Mouse (Mus musculus) left cerebral cortex, adult 11 months (tissue): ENCODE data around the gene Gnb1l.

ENCODE experiments used
- DNase-seq: peaks from one replicate; pipeline ENCODE4 v3.0.0; 2022; ENCODE audit warnings: low spot score

Gnb1l gene

GRCm38 (mm10) chr16:18498558-18498990 is at the start of gene Gnb1l, which contains the start of gene Rtl10:
TSS of gene Gnb1l (plus strand) at chr16:18498713.
TSS of gene Rtl10 (plus strand) at chr16:18498901.
- DNase-seq, result peak; percentile 88

- DNase-seq, result no peak
Measured at GRCm38 (mm10) chr16:18449005-18449404, 49.5 kb upstream of the Gnb1l start.

GRCm38 (mm10) chr16:18451486-18452181 is 46.9 kb upstream of the Gnb1l start:
- DNase-seq, result peak; percentile 38

- peak; percentile 12 for DNase-seq
Measured at GRCm38 (mm10) chr16:18452361-18452862, 46.1 kb upstream of the Gnb1l start.

GRCm38 (mm10) chr16:18453846-18454245 is 44.7 kb upstream of the Gnb1l start:
- no peak for DNase-seq

GRCm38 (mm10) chr16:18455407-18455806 is 43.1 kb upstream of the Gnb1l start:
- no peak for DNase-seq

- DNase-seq, result no peak
Measured at GRCm38 (mm10) chr16:18458661-18459060, 39.9 kb upstream of the Gnb1l start.

GRCm38 (mm10) chr16:18459335-18459954 is 39.1 kb upstream of the Gnb1l start:
- DNase-seq, result no peak

- DNase-seq, result no peak
Measured at GRCm38 (mm10) chr16:18459955-18460370, 38.5 kb upstream of the Gnb1l start.

GRCm38 (mm10) chr16:18460826-18461225 is 37.7 kb upstream of the Gnb1l start:
- no peak for DNase-seq

- DNase-seq, result no peak
Measured at GRCm38 (mm10) chr16:18462031-18462430, 36.5 kb upstream of the Gnb1l start.

- no peak for DNase-seq
Measured at GRCm38 (mm10) chr16:18462598-18462997, 35.9 kb upstream of the Gnb1l start.

- DNase-seq, result no peak
Measured at GRCm38 (mm10) chr16:18464271-18464670, 34.2 kb upstream of the Gnb1l start.

- no peak for DNase-seq
Measured at GRCm38 (mm10) chr16:18470829-18471228, 27.7 kb upstream of the Gnb1l start.

- DNase-seq, result no peak
Measured at GRCm38 (mm10) chr16:18471381-18471955, 27.0 kb upstream of the Gnb1l start.

- DNase-seq, result no peak
Measured at GRCm38 (mm10) chr16:18471976-18472375, 26.5 kb upstream of the Gnb1l start.

GRCm38 (mm10) chr16:18472416-18472815 is 26.1 kb upstream of the Gnb1l start:
- DNase-seq, result no peak

GRCm38 (mm10) chr16:18472976-18473375 is 25.5 kb upstream of the Gnb1l start:
- DNase-seq, result no peak

- DNase-seq, result no peak
Measured at GRCm38 (mm10) chr16:18474021-18474420, 24.5 kb upstream of the Gnb1l start.

- DNase-seq, result no peak
Measured at GRCm38 (mm10) chr16:18477996-18478395, 20.5 kb upstream of the Gnb1l start.

GRCm38 (mm10) chr16:18479667-18480066 is 18.8 kb upstream of the Gnb1l start:
- DNase-seq, result no peak

- no peak for DNase-seq
Measured at GRCm38 (mm10) chr16:18480933-18481485, 17.5 kb upstream of the Gnb1l start.

GRCm38 (mm10) chr16:18482431-18482830 is 16.1 kb upstream of the Gnb1l start:
- DNase-seq, result no peak
